Mouse (Mus musculus) adrenal gland (tissue): ENCODE measurements around the gene Rps26.

Experiments used
- intact Hi-C: fragments of 180-260 bp; cut with DNase I; formaldehyde crosslinking; loops from one replicate; pipeline ENCODE4 v1.15.1; 2025

The Rps26 gene

DNA sequence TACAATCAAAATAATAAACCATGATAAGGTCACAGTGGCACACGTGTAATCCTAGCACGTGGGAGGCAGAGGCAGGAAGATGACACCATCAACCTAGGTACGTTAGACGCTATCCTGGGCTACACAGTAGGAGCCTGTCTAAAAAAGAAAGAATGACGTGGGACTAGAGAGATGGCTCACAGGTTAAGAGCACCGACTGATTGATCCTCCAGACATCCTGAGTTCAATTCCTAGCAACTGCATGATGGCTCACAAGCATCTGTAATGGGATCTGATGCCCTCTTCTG is 13.4 kb downstream of the Rps26 start:
- intact Hi-C loops, result loop anchor here (5.0 kb wide), 1 partner anchor 59 kb away; the partner anchor contains the start of gene Suox

DNA sequence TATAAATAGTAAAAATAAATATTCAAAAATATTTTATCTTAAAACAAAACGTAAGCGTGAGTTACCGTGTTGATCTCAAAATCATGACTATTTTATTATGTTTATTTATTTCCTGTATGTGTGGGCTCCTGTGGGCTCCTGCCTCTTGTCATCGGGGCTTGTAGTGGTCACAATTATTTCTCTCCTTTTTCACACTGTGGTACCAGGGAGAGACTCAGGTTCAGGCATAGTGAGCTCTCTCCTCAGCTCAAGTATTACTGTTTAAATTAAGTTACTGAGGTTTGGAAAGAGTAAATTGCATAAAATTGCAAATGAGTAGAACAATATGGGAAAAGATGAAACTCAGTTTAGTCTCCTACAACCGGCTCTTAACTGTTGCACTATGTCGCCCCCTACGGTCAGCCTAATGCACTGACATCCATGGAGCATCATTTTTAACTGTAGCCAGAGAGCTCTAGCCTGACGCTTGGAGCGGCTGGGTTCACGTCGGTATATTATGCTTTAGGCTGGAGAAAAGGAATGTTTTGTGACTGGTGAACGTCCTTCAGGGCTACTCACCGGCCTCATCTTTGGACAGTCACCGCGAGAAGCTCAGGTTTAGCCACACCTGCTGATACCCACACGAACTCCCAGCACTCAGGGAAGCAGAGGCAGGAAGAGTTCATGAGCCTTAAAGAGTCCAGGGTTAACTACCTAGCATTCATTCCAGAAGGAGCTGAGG is 14.0 kb downstream of the Rps26 start:
- intact Hi-C loops, result loop anchor here (5.0 kb wide), 1 partner anchor 60 kb away; the partner anchor contains the start of gene Suox

DNA sequence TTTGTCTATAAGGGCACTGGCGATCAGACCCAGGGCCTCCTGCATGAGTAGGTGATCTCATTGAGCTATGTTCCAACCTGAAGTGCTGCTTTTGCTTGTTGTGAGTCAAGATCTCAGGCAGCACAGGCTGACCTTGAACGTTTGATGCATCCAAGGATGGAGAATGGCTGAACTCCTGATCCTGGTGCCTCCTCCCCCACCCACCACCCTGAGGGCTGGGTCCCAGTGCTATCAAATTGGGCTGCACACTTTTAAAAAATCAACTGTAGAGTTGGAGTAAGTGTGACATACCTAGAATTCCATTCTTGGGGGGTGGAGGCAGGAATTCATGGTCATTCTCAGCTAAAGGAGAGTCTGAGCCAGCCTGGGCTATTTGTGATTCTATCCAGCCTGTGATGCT is 20.1 kb downstream of the Rps26 start:
- intact Hi-C loops, result loop anchor here (5.0 kb wide), 1 partner anchor 44 kb away; no protein-coding TSS in a partner anchor

DNA sequence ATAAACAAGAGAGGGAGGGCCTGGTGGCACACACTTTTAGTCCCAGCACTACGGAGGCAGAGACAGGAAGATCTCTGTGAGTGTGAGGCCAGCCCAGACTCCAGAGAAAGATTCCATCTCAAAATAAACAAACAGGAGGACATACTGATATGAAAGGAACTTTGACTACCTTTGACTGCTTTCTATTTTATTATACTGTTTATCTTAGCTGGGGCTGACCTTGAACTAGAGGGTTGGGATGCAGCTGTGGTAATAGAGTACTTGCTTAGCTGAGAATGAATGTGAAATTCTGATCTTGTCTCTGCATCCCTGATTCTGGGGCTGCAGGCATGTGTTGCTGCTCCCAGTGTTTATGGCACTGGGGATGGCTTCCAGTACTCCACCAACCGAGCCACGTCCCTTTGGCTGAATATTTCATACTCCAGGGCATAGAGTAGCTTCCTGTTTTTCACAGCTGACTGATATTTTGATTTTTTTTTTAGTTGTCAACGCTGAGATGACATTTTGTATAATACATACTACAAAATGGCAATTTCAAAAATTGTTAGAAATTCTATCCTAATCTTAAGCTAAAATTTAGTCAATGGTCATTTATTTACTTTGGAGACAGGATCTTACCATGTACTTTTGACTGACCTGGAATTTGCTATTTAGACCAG is 23.9 kb downstream of the Rps26 start:
- intact Hi-C loops, result no loop called here

DNA sequence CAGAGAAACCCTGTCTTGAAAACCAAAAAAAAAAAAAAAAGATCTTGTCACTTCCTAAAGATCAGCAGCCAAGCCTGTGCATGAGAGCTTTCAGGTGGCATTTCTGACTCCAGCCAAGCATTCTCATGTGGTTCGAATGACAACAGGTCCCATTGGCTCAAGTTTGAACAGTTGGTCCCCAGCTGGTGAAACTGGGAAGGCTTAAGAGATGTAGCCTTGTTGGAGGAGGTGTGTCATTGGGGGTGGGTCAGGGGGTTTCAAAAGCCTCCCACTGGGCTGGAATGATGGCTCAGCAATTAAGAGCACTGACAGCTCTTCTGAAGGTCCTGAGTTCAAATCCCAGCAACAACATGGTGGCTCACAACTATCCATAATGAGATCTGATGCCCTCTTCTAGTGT is 25.0 kb downstream of the Rps26 start:
- intact Hi-C loops, result no loop called here

DNA sequence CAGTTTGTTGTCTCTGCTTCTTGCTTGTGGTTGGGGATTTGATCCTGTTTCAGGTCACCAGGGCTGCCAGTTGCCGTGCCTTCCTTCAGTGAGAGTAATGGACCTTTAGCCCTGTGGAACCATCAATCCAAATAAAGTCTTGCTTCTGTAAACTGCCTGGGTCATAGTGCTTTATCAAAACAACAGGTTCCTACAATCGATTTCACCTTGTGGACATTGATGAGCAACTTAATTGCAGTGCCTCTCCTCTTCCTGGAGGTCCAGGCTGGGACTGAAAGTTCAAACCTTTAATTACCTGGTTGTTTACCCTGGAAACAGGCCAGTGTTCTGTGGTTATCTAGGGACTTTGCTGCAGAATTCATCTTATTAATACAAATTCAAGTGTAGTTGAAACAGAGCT is 28.1 kb downstream of the Rps26 start:
- intact Hi-C loops, result no loop called here

DNA sequence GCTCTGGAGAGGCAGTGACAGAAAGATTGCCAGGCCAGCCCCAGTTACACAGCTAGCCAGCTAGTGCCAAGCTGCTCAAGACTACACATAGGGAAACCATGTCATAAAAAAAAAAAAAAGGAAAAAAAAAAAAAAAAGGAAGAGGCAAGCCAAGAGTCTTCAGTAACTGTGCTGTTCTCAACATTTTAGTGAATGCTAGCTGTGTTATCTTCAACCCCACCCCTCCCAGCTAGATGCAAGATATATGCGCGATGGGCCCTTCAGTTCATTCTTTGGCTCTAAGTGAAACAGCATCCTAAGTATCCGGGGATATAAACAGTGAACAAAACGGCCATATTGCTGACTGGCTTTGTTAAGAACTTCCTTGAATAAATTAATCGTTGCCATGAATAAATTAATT is 33.8 kb downstream of the Rps26 start:
- intact Hi-C loops, result no loop called here

DNA sequence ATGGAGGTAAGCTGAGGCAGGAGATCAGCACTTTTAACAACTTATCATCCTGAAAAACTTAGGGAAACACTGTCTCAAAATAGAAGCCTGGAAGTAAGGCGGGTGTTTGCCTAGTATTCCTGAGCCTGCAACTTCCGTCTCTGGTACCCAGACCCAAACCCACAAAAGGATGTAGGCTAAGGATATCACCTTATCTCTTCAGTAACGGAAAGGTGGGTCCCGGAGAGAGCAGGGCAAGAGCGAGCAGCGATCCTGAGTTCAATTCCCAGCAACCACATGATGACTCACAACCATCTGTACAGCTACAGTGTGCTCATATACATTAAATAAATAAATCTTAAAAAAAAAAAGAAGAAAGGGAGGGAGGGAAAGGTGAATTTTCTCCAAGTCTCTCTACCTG is 35.1 kb downstream of the Rps26 start:
- intact Hi-C loops, result no loop called here

DNA sequence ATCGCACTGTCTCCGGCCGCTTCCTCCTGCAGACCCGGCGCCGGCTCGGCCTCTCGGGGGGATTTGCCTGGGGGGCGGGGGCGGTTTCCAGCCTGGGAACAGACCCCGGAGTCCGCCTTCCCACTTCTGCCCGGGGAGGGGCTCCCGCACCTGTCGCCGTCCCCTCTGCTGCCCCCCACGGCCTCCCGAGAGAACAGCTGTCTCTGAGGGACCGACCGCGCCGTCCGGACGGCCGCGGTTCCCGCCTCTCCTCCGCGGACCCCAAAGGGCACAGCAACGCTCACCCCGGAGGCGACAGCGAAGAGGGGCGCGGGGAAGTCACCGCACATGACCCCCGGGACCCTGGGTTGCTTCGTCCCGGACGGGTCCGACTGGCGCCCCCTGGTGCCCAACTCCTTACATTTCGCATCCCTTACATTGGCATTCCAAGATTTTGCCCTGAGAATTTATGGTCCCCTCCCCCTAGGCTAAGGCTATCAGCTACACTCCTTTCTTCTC is 36.3 kb downstream of the Rps26 start:
- intact Hi-C loops, result no loop called here

DNA sequence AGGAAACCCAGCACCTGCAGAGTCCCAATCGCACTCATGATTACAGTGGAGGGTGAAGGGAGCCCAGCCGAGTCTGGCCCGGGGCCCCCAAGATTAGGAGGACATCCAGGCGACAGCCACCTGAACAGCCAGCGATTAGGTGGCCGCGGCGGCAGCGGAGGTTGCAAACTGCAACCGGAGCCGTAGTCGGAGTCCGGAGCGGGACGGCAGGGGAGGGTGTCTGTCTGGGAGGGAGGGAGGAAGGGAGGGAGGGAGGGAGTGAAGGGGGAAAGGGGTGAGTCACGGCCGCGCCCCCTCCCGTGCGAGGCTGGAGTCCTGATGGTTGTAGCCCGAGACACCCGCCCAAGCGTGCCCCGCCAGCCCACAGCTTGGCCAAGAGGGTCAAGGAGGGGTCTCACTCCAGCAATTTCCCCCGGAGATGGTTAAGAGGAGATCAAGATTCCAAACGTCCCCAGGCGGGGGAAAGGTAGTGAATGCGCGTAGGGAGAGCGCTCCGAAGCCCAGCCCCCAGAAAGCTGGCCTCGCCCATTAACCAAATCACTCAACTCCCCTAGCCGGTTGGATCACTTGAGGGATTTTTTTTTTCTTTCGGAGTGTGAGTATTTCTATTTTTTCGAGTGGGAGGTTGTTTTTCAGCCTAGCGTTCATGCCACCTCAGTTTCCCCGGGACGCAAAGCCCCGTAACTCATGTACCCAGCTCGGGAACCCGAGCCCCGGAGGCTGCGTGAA is 36.9 kb downstream of the Rps26 start, which contains the start of gene Erbb3:
TSS of gene Erbb3 (minus strand) at position 189 of the 729 bp plus-strand sequence.
- intact Hi-C loops, result no loop called here

DNA sequence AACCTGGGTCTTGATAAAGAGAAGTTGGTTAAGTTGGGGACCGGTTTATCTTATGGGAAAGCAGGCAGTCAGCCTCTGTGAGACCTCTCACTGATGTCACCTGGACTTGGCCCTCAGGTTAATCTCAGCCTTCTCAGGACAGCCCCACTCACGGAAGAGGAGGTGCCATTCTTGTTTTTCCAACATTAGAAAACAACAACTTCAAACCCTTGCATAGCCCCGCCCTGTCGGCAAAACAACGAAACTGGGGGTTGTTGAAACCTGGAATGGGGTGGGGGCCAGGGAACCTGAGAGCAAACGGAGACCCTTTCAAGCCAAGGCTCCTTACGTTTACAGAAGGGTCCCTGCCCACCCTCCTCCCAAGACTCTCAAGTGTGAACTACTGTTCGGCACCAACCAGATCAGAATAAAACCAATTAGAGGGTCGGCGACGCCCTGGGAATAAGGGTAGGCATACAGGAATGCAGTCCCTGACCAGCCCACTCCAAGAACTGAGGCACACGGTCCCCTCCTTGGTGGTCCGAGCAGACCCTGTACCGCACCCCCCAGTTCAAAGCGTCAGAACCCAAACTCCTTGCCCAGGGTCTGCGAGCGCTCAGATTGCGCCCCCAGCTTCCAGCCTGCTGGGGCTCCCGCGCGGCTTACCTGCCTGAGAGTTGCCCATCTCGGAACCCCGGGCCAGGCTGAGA is 37.6 kb downstream of the Rps26 start:
- intact Hi-C loops, result no loop called here

DNA sequence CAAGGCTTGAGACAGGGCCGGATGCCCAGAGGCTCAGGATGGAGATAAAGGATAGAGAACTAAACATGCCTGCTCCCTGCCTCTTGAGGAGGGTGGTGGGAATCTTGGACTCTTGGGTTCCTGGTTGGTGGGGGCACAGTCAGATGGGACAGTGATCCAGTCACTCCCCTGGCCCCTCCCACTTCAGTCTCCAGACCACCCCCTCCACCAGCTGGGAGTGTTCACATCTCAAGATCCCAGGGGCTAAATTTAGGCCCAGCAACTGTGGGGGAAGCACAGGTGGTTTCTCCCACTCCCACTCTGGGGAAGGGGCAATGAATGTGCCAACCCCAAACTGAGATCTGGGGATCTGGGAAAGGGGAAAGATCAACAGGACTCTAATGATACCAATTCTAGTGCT is 38.4 kb downstream of the Rps26 start:
- intact Hi-C loops, result no loop called here

DNA sequence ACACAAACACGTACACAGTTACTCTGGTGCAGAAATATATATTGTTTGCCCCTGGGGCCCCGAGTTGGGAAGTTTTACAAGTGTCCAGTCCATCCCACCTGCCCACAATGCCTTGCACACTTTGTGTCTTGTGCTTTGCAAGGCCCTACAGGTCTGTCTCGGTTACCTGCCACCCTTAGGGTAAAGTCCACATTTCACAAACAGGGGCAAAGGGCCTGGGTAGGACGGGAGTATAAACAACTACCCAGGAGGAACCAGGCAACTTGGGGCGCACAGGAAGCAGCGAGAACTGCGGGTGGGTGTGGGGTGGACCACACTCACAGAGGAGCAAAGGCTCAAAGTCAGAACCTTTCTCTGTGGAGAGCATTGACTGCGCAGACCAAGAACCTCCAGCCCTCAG is 38.9 kb downstream of the Rps26 start:
- intact Hi-C loops, result no loop called here

DNA sequence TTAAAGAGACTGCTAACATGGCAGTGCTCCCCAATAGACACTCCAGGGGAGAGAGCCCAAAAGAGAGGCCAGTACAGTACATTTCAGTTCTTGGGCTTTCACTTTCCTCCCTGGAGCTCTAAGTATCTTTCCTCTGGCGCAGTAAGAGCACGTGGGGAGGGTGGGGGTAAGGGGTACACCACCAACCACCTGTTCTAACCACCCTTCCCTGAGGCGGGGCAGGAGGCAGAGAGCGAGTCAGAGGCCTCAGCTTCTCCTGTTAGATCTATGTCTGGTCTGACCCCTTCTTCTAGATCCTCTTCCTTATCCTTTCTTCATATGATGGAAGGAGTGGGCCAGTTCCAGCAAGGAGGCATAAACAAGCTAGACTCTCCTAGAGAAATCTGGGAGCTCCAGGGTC is 39.4 kb downstream of the Rps26 start:
- intact Hi-C loops, result no loop called here

DNA sequence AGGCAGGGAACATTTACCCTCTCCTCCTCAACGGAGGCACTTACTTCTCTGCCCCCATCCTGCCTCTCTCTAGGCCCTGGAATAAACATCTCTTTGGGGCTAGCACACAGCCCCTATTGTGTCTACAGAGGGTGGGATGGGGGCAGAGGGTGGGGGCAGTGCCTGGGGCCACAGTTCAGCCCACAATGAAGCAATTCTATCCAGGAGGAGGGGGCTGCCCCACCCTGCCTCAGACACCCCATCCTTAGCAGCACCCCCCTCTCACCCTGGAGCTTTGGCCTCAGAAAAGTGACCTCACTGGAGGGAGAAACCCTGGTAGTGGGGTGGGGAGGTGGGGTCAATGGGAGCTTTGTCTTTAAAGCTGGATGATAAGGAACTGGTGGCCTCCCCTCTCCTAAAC is 40.0 kb downstream of the Rps26 start:
- intact Hi-C loops, result no loop called here

DNA sequence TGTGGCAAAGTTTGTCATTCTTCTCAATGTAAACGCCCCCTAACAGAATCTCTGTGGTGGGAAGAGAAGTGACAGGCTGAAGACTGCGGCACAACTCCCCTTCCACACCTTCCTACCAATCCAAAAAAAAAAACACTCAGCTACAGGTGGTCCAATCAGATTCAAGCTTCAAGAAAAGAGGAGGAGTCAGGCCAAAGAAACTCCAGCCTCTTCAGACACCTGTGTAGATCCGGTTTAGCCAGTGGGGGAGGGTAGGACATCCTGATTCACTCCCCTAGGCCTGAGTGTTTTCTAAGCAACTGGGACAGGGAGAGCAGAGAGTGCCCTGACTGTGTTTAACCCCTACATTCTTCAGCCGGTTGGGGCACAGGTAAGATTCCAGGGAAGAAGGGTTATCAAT is 42.2 kb downstream of the Rps26 start:
- intact Hi-C loops, result no loop called here

DNA sequence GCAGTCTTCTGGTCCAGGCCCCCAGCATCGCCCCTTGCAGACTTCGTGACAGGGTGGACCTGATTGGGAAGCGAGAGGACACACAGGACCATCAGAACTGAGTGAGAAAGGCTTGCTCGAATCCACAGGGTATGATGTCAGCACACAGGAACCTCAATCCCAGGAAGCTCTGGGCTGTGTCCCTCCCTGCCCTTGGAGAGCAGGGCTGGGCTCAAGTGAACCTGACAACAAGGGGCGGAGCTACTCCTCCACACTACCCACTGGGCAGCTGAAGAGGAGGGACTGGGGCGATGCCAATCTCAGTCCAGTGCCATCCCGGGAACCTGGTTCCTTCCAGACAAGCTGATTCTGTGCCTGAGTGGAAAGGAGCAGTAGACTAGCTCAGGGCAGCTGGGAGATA is 42.9 kb downstream of the Rps26 start:
- intact Hi-C loops, result no loop called here

DNA sequence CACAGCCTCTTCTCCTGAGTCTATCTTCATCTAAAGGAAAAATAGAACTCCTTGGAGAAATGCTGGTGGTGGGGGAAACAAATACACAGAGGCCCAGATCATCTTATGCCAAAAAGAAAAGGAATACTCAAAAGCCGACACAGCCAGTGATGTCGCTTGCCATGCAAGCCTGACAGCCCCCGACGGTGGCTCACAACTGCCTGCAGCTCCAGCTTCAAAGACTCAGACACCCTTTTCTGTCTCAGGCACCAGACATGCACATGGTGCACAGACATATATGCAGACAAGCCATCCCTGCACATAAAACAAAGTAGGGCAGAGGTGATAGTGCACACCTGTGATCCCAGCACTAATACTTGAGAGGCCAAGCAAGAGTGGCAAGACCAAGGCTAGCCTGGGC is 46.8 kb downstream of the Rps26 start:
- intact Hi-C loops, result no loop called here

DNA sequence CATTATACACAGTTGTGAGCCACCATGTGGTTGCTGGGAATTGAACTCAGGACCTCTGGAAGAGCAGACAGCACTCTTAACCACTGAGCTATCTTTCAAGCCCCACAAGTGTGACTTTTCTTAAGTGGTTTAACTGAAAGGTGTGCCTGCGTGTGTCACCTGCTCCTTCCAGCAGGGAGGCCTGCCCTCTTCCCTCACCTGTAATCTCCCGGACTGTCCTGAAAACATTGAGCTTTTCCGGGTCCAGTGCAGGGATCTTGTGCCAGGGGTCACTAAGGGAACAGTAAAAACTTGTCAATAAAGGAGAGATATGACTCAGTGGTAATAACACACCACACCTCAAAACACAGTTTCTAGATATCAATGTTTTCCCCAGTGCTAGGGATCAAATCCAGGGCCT is 47.2 kb downstream of the Rps26 start:
- intact Hi-C loops, result no loop called here

DNA sequence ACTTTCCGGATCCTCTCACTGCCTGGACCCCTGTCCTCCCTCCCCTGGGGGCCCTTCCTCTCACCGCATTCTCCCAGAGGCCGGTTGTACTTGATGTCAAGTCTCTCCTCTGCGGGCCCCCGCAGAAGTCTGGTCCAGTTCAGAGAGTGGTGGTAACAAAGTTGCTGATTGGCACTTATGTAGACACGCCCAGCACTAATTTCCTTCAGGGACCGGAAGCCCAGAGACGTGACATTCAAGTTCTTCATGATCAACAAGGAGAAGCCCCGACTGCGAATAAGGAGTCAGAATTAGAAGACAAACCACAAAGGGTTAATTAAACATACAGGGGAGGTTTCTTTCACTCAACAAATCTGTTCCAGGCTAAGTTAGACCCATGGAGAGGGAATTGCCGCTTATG is 48.2 kb downstream of the Rps26 start:
- intact Hi-C loops, result no loop called here

DNA sequence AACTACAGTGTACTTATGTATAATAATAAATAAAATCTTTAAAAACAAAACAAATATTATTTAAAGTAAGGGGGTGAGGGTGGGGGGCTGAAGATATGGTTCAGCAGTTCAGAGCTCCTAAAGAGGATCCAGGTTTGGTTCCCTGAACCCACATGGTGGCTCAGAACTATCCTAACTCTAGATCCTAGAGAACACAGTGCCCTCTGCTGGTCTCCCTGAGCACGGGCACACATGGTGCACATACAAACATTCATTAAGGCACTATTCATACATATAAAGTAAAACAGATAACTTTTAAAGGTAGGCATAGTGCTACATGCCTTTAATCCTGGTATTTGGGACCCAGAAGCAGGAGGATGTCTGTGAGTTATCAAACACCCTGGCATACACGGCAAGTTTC is 51.5 kb downstream of the Rps26 start:
- intact Hi-C loops, result no loop called here
